Mouse (Mus musculus) forebrain, postnatal 0 days (tissue): ENCODE measurements around the gene Adgrl3. TPM values are rescaled to one million over a fixed set of nuclear protein-coding genes. Genes with fewer than 3 reads are reported as not detected.

Experiments used
- ATAC-seq: fragments of 200-750 bp; cut with Nextera tagmentation; 2 replicates; pipeline ENCODE4 v1.8.0; 2017; ENCODE audit warnings: mild to moderate bottlenecking, moderate library complexity
- DNase-seq: peaks from one replicate; pipeline ENCODE4 v3.0.0-alpha.2; 2015
- H3K27ac ChIP-seq: fragments of 300-500 bp; sonication (generic); 2 replicates; pipeline ENCODE4 v1.5.1; 2014; ENCODE audit warnings: low read depth, mild to moderate bottlenecking, antibody characterized with exemption, low read length, moderate library complexity, mixed read lengths
- H3K27me3 ChIP-seq: fragments of 300-500 bp; sonication (generic); 2 replicates; pipeline ENCODE4 v1.6.1; 2014; ENCODE audit warnings: mild to moderate bottlenecking, low read length, mixed read lengths; ENCODE audit not compliant: insufficient read depth
- H3K36me3 ChIP-seq: fragments of 300-500 bp; sonication (generic); 2 replicates; pipeline ENCODE4 v1.6.1; 2014; ENCODE audit warnings: mild to moderate bottlenecking, moderate library complexity; ENCODE audit not compliant: insufficient read depth
- H3K4me1 ChIP-seq: fragments of 300-500 bp; sonication (generic); 2 replicates; pipeline ENCODE4 v1.6.1; 2014; ENCODE audit warnings: antibody characterized with exemption; ENCODE audit not compliant: insufficient read depth
- H3K4me2 ChIP-seq: fragments of 300-500 bp; sonication (generic); 2 replicates; pipeline ENCODE4 v1.6.1; 2014; ENCODE audit warnings: low read depth, mild to moderate bottlenecking, moderate library complexity
- H3K4me3 ChIP-seq: fragments of 300-500 bp; sonication (generic); 2 replicates; pipeline ENCODE4 v1.5.1; 2014; ENCODE audit warnings: low read depth, low read length, mixed read lengths
- H3K9ac ChIP-seq: fragments of 300-500 bp; sonication (generic); 2 replicates; pipeline ENCODE4 v1.6.1; 2014; ENCODE audit warnings: mild to moderate bottlenecking
- H3K9me3 ChIP-seq: fragments of 300-500 bp; sonication (generic); 2 replicates; pipeline ENCODE4 v1.6.1; 2016; ENCODE audit warnings: low read length
- CTCF ChIP-seq: sonication (generic); IDR thresholded peaks from 2 replicates; pipeline ENCODE4 v1.5.1; 2016; ENCODE audit warnings: antibody characterized with exemption, control low read depth, low read depth
- WGBS: fragments of 180-500 bp; shearing (Covaris S2); extraction: QIAGEN DNeasy Blood & Tissue Kit; methylation state at CpG from one replicate; pipeline ENCODE4 v1.1.7; 2014; 5-methylcytosine and 5-hydroxymethylcytosine counted together
- polyA plus RNA-seq: library from polyadenylated mRNA; unstranded; fragments of >200 nt; fragmentation: Nextera tagmentation; extraction: Ambion mirVana; gene quantifications from 2 replicates; pipeline ENCODE4 v1.2.1, GENCODE M21; 2015
- total RNA-seq: library from RNA; depleted of rRNA; stranded (reverse); fragments of >200 nt; gene quantifications from 2 replicates; pipeline ENCODE4 v1.2.3, GENCODE M21; 2014

Adgrl3 gene
- total and polyA plus RNA-seq, 2 experiments from 2014 or later = 39.2 to 174 TPM

- Histone ChIP-seq H3K4me2 (no peak overlapping the region), H3K4me3 (no peak overlapping the region), H3K36me3 (no peaks in the 10 kb centered on the region), H3K9ac (no peak overlapping the region), H3K9me3 (no peaks in the 10 kb centered on the region), H3K4me1 (no peaks in the 10 kb centered on the region), H3K27ac (no peak overlapping the region), H3K27me3 (no peaks in the 10 kb centered on the region)
- TF ChIP-seq CTCF = no peak
- ATAC-seq (no peak), DNase-seq (no peak)
- WGBS = 57% methylated on average over 2 of the region's 2 CpGs
These were observed 345.3 kb downstream of the Adgrl3 start for GRCm38 (mm10) chr5:81365250-81365649.

- WGBS = 77% methylated on average over 10 of the region's 10 CpGs
- no peak overlapping the region for H3K9ac ChIP-seq
- DNase-seq (no peak), ATAC-seq (no peak)
- H3K4me3 ChIP-seq = no peak overlapping the region
- H3K4me2 ChIP-seq = no peak overlapping the region
- H3K27ac ChIP-seq = no peak overlapping the region
- H3K9me3 ChIP-seq = no peaks in the 10 kb centered on the region
- no peaks in the 10 kb centered on the region for H3K27me3 ChIP-seq
- no peak for TF ChIP-seq CTCF
- H3K4me1 ChIP-seq = no peaks in the 10 kb centered on the region
- no peaks in the 10 kb centered on the region for H3K36me3 ChIP-seq
These were observed 350.4 kb downstream of the Adgrl3 start for GRCm38 (mm10) chr5:81370126-81370850.

GRCm38 (mm10) chr5:81375992-81376391 is 356.1 kb downstream of the Adgrl3 start:
- no peak for DNase-seq

GRCm38 (mm10) chr5:81405582-81406143 is 385.7 kb downstream of the Adgrl3 start:
- Histone ChIP-seq H3K27ac (no peak overlapping the region), H3K9me3 (no peaks in the 10 kb centered on the region), H3K36me3 (no peaks in the 10 kb centered on the region), H3K4me3 (no peak overlapping the region), H3K4me2 (no peak overlapping the region), H3K9ac (no peak overlapping the region), H3K27me3 (no peaks in the 10 kb centered on the region), H3K4me1 (no peaks in the 10 kb centered on the region)
- DNase-seq (no peak), ATAC-seq (no peak)
- no peak for TF ChIP-seq CTCF
- WGBS = 5% methylated on average over 1 of the region's 1 CpGs

More at GRCm38 (mm10) chr5:81375992-81376391, 356.1 kb downstream of the Adgrl3 start:
- Histone ChIP-seq H3K4me1 (no peaks in the 10 kb centered on the region), H3K4me3 (no peak overlapping the region), H3K27ac (no peak overlapping the region), H3K36me3 (no peaks in the 10 kb centered on the region), H3K9me3 (no peaks in the 10 kb centered on the region), H3K4me2 (no peak overlapping the region), H3K27me3 (no peaks in the 10 kb centered on the region), H3K9ac (no peak overlapping the region)
- 80% methylated on average over 7 of the region's 7 CpGs for WGBS
- TF ChIP-seq CTCF = no peak
- ATAC-seq = no peak

- no peaks in the 10 kb centered on the region for H3K4me1 ChIP-seq
- H3K36me3 ChIP-seq = no peaks in the 10 kb centered on the region
- no peak for DNase-seq
- 75% methylated on average over 3 of the region's 3 CpGs for WGBS
- no peak overlapping the region for H3K4me2 ChIP-seq
- no peaks in the 10 kb centered on the region for H3K27me3 ChIP-seq
- H3K9ac ChIP-seq = no peak overlapping the region
- no peak overlapping the region for H3K4me3 ChIP-seq
- no peaks in the 10 kb centered on the region for H3K9me3 ChIP-seq
- ATAC-seq = no peak
- TF ChIP-seq CTCF = no peak
- no peak overlapping the region for H3K27ac ChIP-seq
These were observed 397.4 kb downstream of the Adgrl3 start for GRCm38 (mm10) chr5:81417326-81417725.

- H3K27me3 ChIP-seq = no peaks in the 10 kb centered on the region
- no peaks in the 10 kb centered on the region for H3K9me3 ChIP-seq
- 83% methylated on average over 5 of the region's 5 CpGs for WGBS
- H3K4me2 ChIP-seq = no peak overlapping the region
- DNase-seq (no peak), ATAC-seq (no peak)
- no peak overlapping the region for H3K27ac ChIP-seq
- TF ChIP-seq CTCF = no peak
- no peak overlapping the region for H3K4me3 ChIP-seq
- no peaks in the 10 kb centered on the region for H3K36me3 ChIP-seq
- no peak overlapping the region for H3K9ac ChIP-seq
- H3K4me1 ChIP-seq = no peaks in the 10 kb centered on the region
These were observed 407.5 kb downstream of the Adgrl3 start for GRCm38 (mm10) chr5:81427393-81427792.

- 90% methylated on average over 3 of the region's 3 CpGs for WGBS
- H3K36me3 ChIP-seq = no peaks in the 10 kb centered on the region
- H3K4me1 ChIP-seq = no peaks in the 10 kb centered on the region
- H3K4me2 ChIP-seq = no peak overlapping the region
- DNase-seq = no peak
- no peaks in the 10 kb centered on the region for H3K9me3 ChIP-seq
- no peak for ATAC-seq
- no peak overlapping the region for H3K27ac ChIP-seq
- H3K9ac ChIP-seq = no peak overlapping the region
- no peak overlapping the region for H3K4me3 ChIP-seq
- no peak for TF ChIP-seq CTCF
- no peaks in the 10 kb centered on the region for H3K27me3 ChIP-seq
These were observed 416.4 kb downstream of the Adgrl3 start for GRCm38 (mm10) chr5:81436375-81436774.
